Mouse (Mus musculus) neural tube, postnatal 0 days (tissue): ENCODE results near the gene Fndc3b. TPM values are rescaled to one million over a fixed set of nuclear protein-coding genes. Genes with fewer than 3 reads are reported as not detected.

Experiments used
- microRNA-seq: library from miRNA; unstranded; fragments of <30 nt; microRNA quantifications from one replicate; pipeline ENCODE4, GENCODE M21; 2016
- polyA plus RNA-seq: library from polyadenylated mRNA; unstranded; fragments of >200 nt; fragmentation: Nextera tagmentation; extraction: Ambion mirVana; gene quantifications from 2 replicates; pipeline ENCODE4 v1.2.1, GENCODE M21; 2015

The Fndc3b gene
- polyA plus RNA-seq, result 7.3 and 8.2 TPM in 2 replicates

GRCm38 (mm10) chr3:27710648-27711428, at the start of gene Fndc3b:
Gene Fndc3b, minus strand, starts transcription at chr3:27711307.

DNA sequence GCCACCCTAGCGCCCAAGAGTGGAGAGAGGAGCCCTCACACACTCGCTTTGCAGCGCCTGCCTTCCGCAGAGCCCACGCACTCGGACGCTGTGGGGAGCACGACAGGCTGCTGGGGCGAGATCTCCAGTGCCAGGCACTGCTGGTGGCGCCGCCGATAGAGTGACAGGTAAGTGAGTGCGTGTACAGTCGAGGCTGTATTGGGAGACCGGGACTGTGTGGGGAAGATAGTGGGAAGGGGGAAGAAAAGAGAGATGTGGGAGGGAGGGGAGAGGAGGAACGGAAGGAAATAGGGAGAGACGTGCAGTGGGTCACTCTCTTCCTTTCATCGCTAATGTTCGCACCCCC, 339.9 kb downstream of the Fndc3b start, which contains the start of gene Ghsr:
Gene Ghsr, plus strand, starts transcription at position 76 of the 346 bp plus-strand sequence.

Small RNA genes within 50 kb of the gene (microRNA-seq; reads per million reads assigned to microRNA genes)
- gene Mir3092, result not detected

Other genes with a start within 250 kb of the Fndc3b start
- gene Tmem212, start 185.1 kb upstream of the Fndc3b start, polyA plus RNA-seq, result 4.4 and 5.1 TPM in 2 replicates
- 5.1 and 5.5 TPM in 2 replicates for gene Pld1, start 227.4 kb upstream of the Fndc3b start, polyA plus RNA-seq